Mouse (Mus musculus) T-helper 2 cell (primary cell): ENCODE measurements at regions not wholly inside any gene's neighbourhood (a gene's known extent, or its start where the extent isn't known, plus 50 kb on each side); places are given as distances from the start of the nearest gene placed in this dataset.

Source experiments
- in situ Hi-C: fragments of 300-600 bp; cut with MboI, MseI; formaldehyde crosslinking; loops from one replicate; pipeline ENCODE4 v1.15.1; 2025; ENCODE audit warnings: high pct_unique_total_duplicates

GRCm38 (mm10) chr17:47064592-47065306 lies 54.4 kb upstream of the Ubr2 start:
- in situ Hi-C loops: no loop called here

- in situ Hi-C loops: no loop called here
Observed at GRCm38 (mm10) chr17:47064006-47064405, 53.6 kb upstream of the Ubr2 start.

- in situ Hi-C loops: no loop called here
Observed at GRCm38 (mm10) chr17:47061031-47061620, 50.8 kb upstream of the Ubr2 start.
